Comparison of ENCODE assay signal across 10 mouse cellular contexts in genomic region chr11:52333616-52334015, GRCm38 (mm10). TPM values are rescaled to one million over a fixed set of nuclear protein-coding genes. Genes with fewer than 3 reads are reported as not detected.
DNase-seq lines count a peak whose midpoint lies in the region; ATAC-seq and TF ChIP-seq lines count a peak whose summit lies in the region.
"Had no signal": no experiment of that assay in that cellular context is flagged by ENCODE, and none has a peak within 500 bp of the region (broad histone marks: within the 10 kb centered on the region; RNA-seq: fewer than 3 reads in every experiment).

No protein-coding gene starts in this region.

- H3K4me1 ChIP-seq in hindbrain, postnatal 0 days (ENCODE audit: insufficient read depth, low read length), result peaks cover 12% of the 10 kb centered on the region; the same call in 1 of the 2 replicates
- no peaks in the 10 kb centered on the region for H3K4me1 ChIP-seq in hindbrain, embryonic 11.5 days (replicated peaks; ENCODE audit: control insufficient read depth, insufficient read depth, low read length)
- peaks cover 21% of the 10 kb centered on the region for H3K4me1 ChIP-seq in forebrain, embryonic 15.5 days
- H3K4me1 ChIP-seq: liver, embryonic 13.5 days had no signal

- no peak overlapping the region for H3K4me3 ChIP-seq in hindbrain, postnatal 0 days (ENCODE audit: low read length)
- H3K4me3 ChIP-seq in hindbrain, embryonic 11.5 days (ENCODE audit: low read depth, low read length), result no peak overlapping the region
- no peak overlapping the region for H3K4me3 ChIP-seq in forebrain, embryonic 15.5 days
- H3K4me3 ChIP-seq: erythroblast, embryonic 14.5 days; liver, embryonic 13.5 days had no signal

- 59% methylated on average over 13 of the region's 13 CpGs for WGBS in hindbrain, postnatal 0 days
- WGBS in hindbrain, embryonic 11.5 days, result 95% methylated on average over 13 of the region's 13 CpGs
- WGBS in forebrain, embryonic 15.5 days, result 61% methylated on average over 13 of the region's 13 CpGs

- H3K27me3 ChIP-seq in hindbrain, postnatal 0 days (ENCODE audit: insufficient read depth, low read length), result no peaks in the 10 kb centered on the region
- no peaks in the 10 kb centered on the region for H3K27me3 ChIP-seq in hindbrain, embryonic 11.5 days (ENCODE audit: control insufficient read depth, insufficient read depth, low read length)
- no peaks in the 10 kb centered on the region for H3K27me3 ChIP-seq in forebrain, embryonic 15.5 days

- 0 out of 2 replicates have a peak, but pooled peaks have one; percentile 8 for TF ChIP-seq CTCF in hindbrain, postnatal 0 days (IDR thresholded peaks at IDR 0.05; ENCODE audit: low read depth)

- H3K4me2 ChIP-seq in hindbrain, postnatal 0 days (ENCODE audit: low read depth, low read length), result no peak overlapping the region
- no peak overlapping the region for H3K4me2 ChIP-seq in hindbrain, embryonic 11.5 days (replicated peaks; ENCODE audit: low read depth, low read length)
- H3K4me2 ChIP-seq in forebrain, embryonic 15.5 days (replicated peaks), result no peak overlapping the region
- H3K4me2 ChIP-seq: liver, embryonic 13.5 days had no signal

- no peaks in the 10 kb centered on the region for H3K9me3 ChIP-seq in hindbrain, postnatal 0 days (ENCODE audit: low read length)
- H3K9me3 ChIP-seq in hindbrain, embryonic 11.5 days (ENCODE audit: control insufficient read depth, low read length), result no peaks in the 10 kb centered on the region
- no peaks in the 10 kb centered on the region for H3K9me3 ChIP-seq in forebrain, embryonic 15.5 days
- H3K9me3 ChIP-seq: liver, embryonic 13.5 days had no signal

- H3K27ac ChIP-seq in hindbrain, postnatal 0 days, result peak overlapping the region; percentile 58; the same call in 1 of the 2 replicates
- H3K27ac ChIP-seq in hindbrain, embryonic 11.5 days (ENCODE audit: low read depth, low read length), result no peak overlapping the region
- peak overlapping the region; percentile 55 for H3K27ac ChIP-seq in forebrain, embryonic 15.5 days (replicated peaks)
- H3K27ac ChIP-seq: liver, embryonic 13.5 days had no signal

- H3K36me3 ChIP-seq in hindbrain, postnatal 0 days (ENCODE audit: insufficient read depth, low read length), result no peaks in the 10 kb centered on the region
- no peaks in the 10 kb centered on the region for H3K36me3 ChIP-seq in hindbrain, embryonic 11.5 days (ENCODE audit: control insufficient read depth, insufficient read depth, low read length)
- H3K36me3 ChIP-seq in forebrain, embryonic 15.5 days, result no peaks in the 10 kb centered on the region
- H3K36me3 ChIP-seq: liver, embryonic 13.5 days had no signal

- H3K9ac ChIP-seq in hindbrain, postnatal 0 days (replicated peaks; ENCODE audit: low read length), result no peak overlapping the region
- H3K9ac ChIP-seq in hindbrain, embryonic 11.5 days (ENCODE audit: low read depth, low read length), result no peak overlapping the region
- H3K9ac ChIP-seq in forebrain, embryonic 15.5 days (replicated peaks), result no peak overlapping the region; the same call in 1 of the 2 replicates
- H3K9ac ChIP-seq: liver, embryonic 13.5 days had no signal

- DNase-seq in hindbrain, postnatal 0 days (ENCODE audit: low spot score), result peak; percentile 84
- no peak for DNase-seq in hindbrain, embryonic 11.5 days (ENCODE audit: low spot score)
- DNase-seq in adrenal gland, adult 18-20 months (ENCODE audit: low spot score in 2 of 2), result peak; percentile 59 to 64
- DNase-seq in kidney, postnatal 25 days, result peak; percentile 38 to 78
- peak; percentile 55 for DNase-seq in right cerebral cortex, adult 18-20 months
- DNase-seq in embryo, embryonic 11 days, result no peak
- DNase-seq in lung, postnatal 25 days (ENCODE audit: low spot score), result no peak
- DNase-seq: liver, embryonic 13.5 days had no signal

- peak; percentile 94 for ATAC-seq in hindbrain, postnatal 0 days
- no peak for ATAC-seq in hindbrain, embryonic 11.5 days (ENCODE audit: low FRiP score)
- peak; percentile 74 for ATAC-seq in forebrain, embryonic 15.5 days (replicated peaks)

RNA-seq across cellular contexts. Expression of gene Vdac1, which starts 27.0 kb away (rescaled TPM):
- total RNA-seq in hindbrain, postnatal 0 days (2014; rRNA removed), result 276 and 314 TPM in 2 replicates
- polyA plus RNA-seq in hindbrain, postnatal 0 days (2015; fragmentation: Nextera tagmentation; extraction: Ambion mirVana), result 437 and 441 TPM in 2 replicates
- 205 and 221 TPM in 2 replicates for polyA plus RNA-seq in hindbrain, embryonic 11.5 days (2014; fragmentation: Nextera tagmentation; extraction: Ambion mirVana)
- total RNA-seq in adrenal gland, adult 18-20 months (2021), result 100 to 1,000 TPM; 374 to 415 TPM
- polyA plus RNA-seq in forebrain, embryonic 15.5 days (2015; fragmentation: Nextera tagmentation; extraction: Ambion mirVana), result 272 and 293 TPM in 2 replicates

RNA-seq across cellular contexts. Expression of gene Tcf7, which starts 50.8 kb away (rescaled TPM):
- 2.2 and 3.3 TPM in 2 replicates for total RNA-seq in hindbrain, postnatal 0 days (2014; rRNA removed)
- polyA plus RNA-seq in hindbrain, postnatal 0 days (2015; fragmentation: Nextera tagmentation; extraction: Ambion mirVana), result 3.3 and 4.3 TPM in 2 replicates
- polyA plus RNA-seq in hindbrain, embryonic 11.5 days (2014; fragmentation: Nextera tagmentation; extraction: Ambion mirVana), result 6.9 and 7.7 TPM in 2 replicates
- 10 to 100 TPM; 35.1 to 46.9 TPM for total RNA-seq in adrenal gland, adult 18-20 months (2021)
- polyA plus RNA-seq in forebrain, embryonic 15.5 days (2015; fragmentation: Nextera tagmentation; extraction: Ambion mirVana), result 3.4 and 4.2 TPM in 2 replicates

Comparison
In these comparisons a context has a peak if more than half of its experiments do, and no peak if none do; other contexts are left out.
1. DNase-seq: peak in hindbrain, postnatal 0 days (single experiment), adrenal gland, adult 18-20 months (2 of 2), kidney, postnatal 25 days (2 of 2) and right cerebral cortex, adult 18-20 months (single experiment); none in hindbrain, embryonic 11.5 days (single experiment), embryo, embryonic 11 days (single experiment) and lung, postnatal 25 days (single experiment).